Mouse (Mus musculus): Measurements from ENCODE around the gene Myzap. TPM values are rescaled to one million over a fixed set of nuclear protein-coding genes. Genes with fewer than 3 reads are reported as not detected.

Gene Myzap
- polyA plus RNA-seq, 1 experiment = 4.1 TPM

DNA sequence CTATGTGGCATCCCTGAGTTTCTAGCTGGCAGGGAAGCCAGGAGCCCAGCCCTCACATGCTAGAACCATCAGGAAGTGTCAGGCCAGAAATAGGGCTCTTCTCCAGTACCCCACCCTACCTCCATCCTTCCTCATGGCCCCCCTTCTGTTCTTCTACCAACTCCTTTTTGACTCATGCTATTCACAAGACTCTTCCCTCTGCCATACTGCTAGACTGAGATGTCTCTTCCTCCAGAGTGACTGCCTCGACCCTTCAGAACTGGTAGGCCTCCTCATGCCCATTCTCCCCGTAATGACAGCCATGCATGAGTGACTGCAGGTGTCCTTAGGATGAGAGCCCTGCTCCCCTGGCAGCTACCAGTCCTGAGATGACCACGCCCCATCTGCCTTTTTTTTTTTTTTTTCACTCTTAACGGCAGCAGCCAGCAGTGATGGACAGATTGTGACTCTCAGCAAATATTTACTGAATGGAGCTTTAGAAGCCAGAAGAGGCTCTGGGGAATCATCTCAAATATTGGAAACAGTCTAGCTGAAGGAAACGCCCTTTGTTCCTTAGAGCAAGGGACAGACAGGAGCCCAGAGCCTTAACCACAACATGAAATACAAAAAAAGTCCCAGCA lies 23.7 kb downstream of the Myzap start:
- H3K4me1 ChIP-seq (ENCODE audit: control insufficient read depth, insufficient read depth, low read length) = peaks cover 6% of the 10 kb centered on the region; the same call in 1 of the 2 replicates
- no peaks in the 10 kb centered on the region for H3K36me3 ChIP-seq (ENCODE audit: control insufficient read depth, insufficient read depth, low read length)
- H3K27me3 ChIP-seq (replicated peaks; ENCODE audit: control insufficient read depth, insufficient read depth, low read length) = no peaks in the 10 kb centered on the region
- TF ChIP-seq POLR2A (IDR thresholded peaks at IDR 0.05; ENCODE audit: low read depth, low read length) (no peak), CTCF (conservative IDR thresholded peaks at IDR 0.05; ENCODE audit: insufficient read depth, insufficient read length, low read depth, low read length) (no peak)
- no peak overlapping the region for H3K27ac ChIP-seq (ENCODE audit: insufficient read depth, low read depth, low read length)
- WGBS = 50% methylated on average over 5 of the region's 5 CpGs
- no peak overlapping the region for H3K4me3 ChIP-seq (ENCODE audit: insufficient read depth, low read depth, low read length)
- no peak for DNase-seq

DNA sequence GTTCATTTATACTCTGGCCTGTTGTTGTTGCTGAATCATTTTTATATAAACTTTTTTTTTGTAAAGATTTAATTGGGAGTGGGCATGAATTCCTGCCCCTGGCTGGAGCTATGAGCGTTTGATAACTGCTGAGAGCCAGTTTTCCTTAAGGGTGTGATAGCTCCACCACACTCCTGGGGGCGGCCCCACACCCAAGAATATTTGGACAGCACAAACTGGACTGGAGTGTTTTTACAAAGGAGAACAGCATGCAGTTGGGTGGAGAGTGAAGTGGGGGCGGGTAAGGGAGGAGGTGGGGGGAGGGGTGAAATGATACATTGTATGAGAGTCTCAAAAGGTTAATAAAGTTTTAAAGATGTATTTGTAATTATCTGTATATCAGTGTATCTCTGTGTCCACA lies 24.8 kb downstream of the Myzap start:
- H3K27ac ChIP-seq (ENCODE audit: insufficient read depth, low read depth, low read length) = no peak overlapping the region
- no peak overlapping the region for H3K4me3 ChIP-seq (ENCODE audit: insufficient read depth, low read depth, low read length)
- H3K27me3 ChIP-seq (replicated peaks; ENCODE audit: control insufficient read depth, insufficient read depth, low read length) = no peaks in the 10 kb centered on the region
- TF ChIP-seq CTCF (conservative IDR thresholded peaks at IDR 0.05; ENCODE audit: insufficient read depth, insufficient read length, low read depth, low read length) (no peak), POLR2A (IDR thresholded peaks at IDR 0.05; ENCODE audit: low read depth, low read length) (no peak)
- H3K4me1 ChIP-seq (ENCODE audit: control insufficient read depth, insufficient read depth, low read length) = peaks cover 6% of the 10 kb centered on the region; the same call in 1 of the 2 replicates
- DNase-seq = no peak
- WGBS = 72% methylated on average over 3 of the region's 3 CpGs
- H3K36me3 ChIP-seq (ENCODE audit: control insufficient read depth, insufficient read depth, low read length) = no peaks in the 10 kb centered on the region

DNA sequence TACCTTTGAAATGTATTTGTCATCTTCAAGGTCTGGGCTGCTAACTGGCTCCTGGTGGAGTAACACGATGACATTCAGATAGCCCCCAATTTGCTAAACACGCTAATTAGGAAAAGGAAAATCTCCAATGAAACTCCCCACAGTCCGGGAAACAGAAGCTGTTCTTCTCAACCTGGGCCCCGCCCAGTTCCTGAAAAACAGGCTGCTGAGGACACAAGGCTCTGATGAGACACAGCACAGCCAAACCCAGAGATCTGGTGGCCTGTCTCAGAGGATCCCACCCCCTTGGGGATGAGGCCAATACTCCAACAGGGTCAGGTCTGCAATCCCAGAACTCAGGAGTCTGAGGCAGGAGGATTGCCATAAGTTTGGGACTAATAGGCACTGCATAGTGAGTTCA lies 25.4 kb downstream of the Myzap start:
- no peaks in the 10 kb centered on the region for H3K36me3 ChIP-seq (ENCODE audit: control insufficient read depth, insufficient read depth, low read length)
- H3K4me1 ChIP-seq (ENCODE audit: control insufficient read depth, insufficient read depth, low read length) = peaks cover 6% of the 10 kb centered on the region; the same call in 1 of the 2 replicates
- WGBS = 47% methylated on average over 4 of the region's 4 CpGs
- no peak overlapping the region for H3K4me3 ChIP-seq (ENCODE audit: insufficient read depth, low read depth, low read length)
- no peaks in the 10 kb centered on the region for H3K27me3 ChIP-seq (replicated peaks; ENCODE audit: control insufficient read depth, insufficient read depth, low read length)
- TF ChIP-seq POLR2A (IDR thresholded peaks at IDR 0.05; ENCODE audit: low read depth, low read length) (no peak), CTCF (conservative IDR thresholded peaks at IDR 0.05; ENCODE audit: insufficient read depth, insufficient read length, low read depth, low read length) (no peak)
- peak; percentile 16 for DNase-seq
- no peak overlapping the region for H3K27ac ChIP-seq (ENCODE audit: insufficient read depth, low read depth, low read length)

DNA sequence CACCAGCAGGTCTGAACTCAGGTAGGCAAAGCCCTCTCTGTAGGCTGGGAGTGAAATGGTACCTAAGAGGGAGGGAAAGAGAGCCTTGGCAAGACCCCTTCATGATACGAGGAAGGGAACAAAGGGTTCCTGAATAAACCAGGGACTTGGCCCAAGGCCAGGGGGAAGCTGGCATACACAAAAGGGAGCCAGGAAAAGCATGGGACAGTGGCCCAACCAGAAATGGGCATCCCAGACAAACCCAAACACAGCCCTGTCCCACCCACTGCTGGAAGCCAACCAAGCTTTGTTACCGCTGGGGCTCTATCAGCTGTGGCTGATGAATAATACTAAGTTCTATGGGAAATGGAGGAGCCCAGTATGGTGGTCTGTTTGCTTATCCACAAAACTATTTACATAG lies 34.4 kb downstream of the Myzap start:
- no peak for TF ChIP-seq POLR2A (IDR thresholded peaks at IDR 0.05; ENCODE audit: low read depth, low read length)
- TF ChIP-seq CTCF (conservative IDR thresholded peaks at IDR 0.05; ENCODE audit: insufficient read depth, insufficient read length, low read depth, low read length) = no peak
- H3K4me1 ChIP-seq (ENCODE audit: control insufficient read depth, insufficient read depth, low read length) = no peaks in the 10 kb centered on the region
- no peak overlapping the region for H3K27ac ChIP-seq (ENCODE audit: insufficient read depth, low read depth, low read length)
- DNase-seq = peak; percentile 24
- no peaks in the 10 kb centered on the region for H3K36me3 ChIP-seq (ENCODE audit: control insufficient read depth, insufficient read depth, low read length)
- no peaks in the 10 kb centered on the region for H3K27me3 ChIP-seq (replicated peaks; ENCODE audit: control insufficient read depth, insufficient read depth, low read length)
- no peak overlapping the region for H3K4me3 ChIP-seq (ENCODE audit: insufficient read depth, low read depth, low read length)
- 44% methylated on average over 2 of the region's 2 CpGs for WGBS

DNA sequence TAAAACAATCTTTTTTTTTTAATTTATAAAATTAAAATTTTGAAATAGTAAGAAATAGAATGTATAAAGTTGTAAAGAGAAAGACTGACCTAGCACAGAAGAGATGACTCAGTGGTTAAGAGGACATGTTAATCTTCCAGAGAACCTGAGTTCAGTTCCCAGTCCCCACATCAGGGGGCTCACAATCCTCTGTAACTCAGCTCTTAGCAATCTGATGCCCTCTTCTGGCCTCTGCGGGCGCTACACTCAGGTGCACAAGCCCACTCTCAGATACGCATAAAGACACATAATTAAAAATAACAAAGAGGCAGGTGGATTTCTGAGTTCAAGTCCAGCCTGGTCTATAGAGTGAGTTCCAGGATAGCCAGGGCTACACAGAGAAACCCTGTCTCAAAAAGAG lies 38.2 kb downstream of the Myzap start:
- H3K4me1 ChIP-seq (ENCODE audit: control insufficient read depth, insufficient read depth, low read length) = no peaks in the 10 kb centered on the region
- WGBS = 100% methylated on average over 3 of the region's 3 CpGs
- no peaks in the 10 kb centered on the region for H3K36me3 ChIP-seq (ENCODE audit: control insufficient read depth, insufficient read depth, low read length)
- H3K27ac ChIP-seq (ENCODE audit: insufficient read depth, low read depth, low read length) = no peak overlapping the region
- TF ChIP-seq POLR2A (IDR thresholded peaks at IDR 0.05; ENCODE audit: low read depth, low read length) (no peak), CTCF (conservative IDR thresholded peaks at IDR 0.05; ENCODE audit: insufficient read depth, insufficient read length, low read depth, low read length) (no peak)
- no peak for DNase-seq
- H3K27me3 ChIP-seq (replicated peaks; ENCODE audit: control insufficient read depth, insufficient read depth, low read length) = no peaks in the 10 kb centered on the region
- H3K4me3 ChIP-seq (ENCODE audit: insufficient read depth, low read depth, low read length) = no peak overlapping the region

DNA sequence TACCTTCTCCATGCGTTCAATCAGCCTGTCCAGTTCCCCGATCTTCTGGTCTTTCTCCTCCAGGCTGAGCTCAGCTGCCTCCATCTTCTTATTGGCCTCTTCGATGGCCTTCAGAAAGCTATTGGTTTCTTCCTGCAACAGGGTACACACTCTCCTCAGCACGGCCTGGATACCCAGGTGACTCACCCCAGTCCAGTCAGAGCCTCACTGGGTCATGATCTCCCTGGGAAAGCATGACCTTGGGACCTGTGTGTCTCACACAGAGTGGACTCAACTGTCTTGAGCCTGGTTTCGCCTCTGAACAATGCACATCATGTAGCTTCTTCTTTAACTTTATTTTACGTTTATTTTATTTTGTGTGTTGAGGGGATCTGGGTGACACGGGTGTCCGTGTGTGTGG lies 42.0 kb downstream of the Myzap start:
- Histone ChIP-seq H3K27ac (ENCODE audit: insufficient read depth, low read depth, low read length) (no peak overlapping the region), H3K4me3 (ENCODE audit: insufficient read depth, low read depth, low read length) (no peak overlapping the region), H3K4me1 (ENCODE audit: control insufficient read depth, insufficient read depth, low read length) (peaks cover 4% of the 10 kb centered on the region; the same call in 1 of the 2 replicates), H3K36me3 (ENCODE audit: control insufficient read depth, insufficient read depth, low read length) (no peaks in the 10 kb centered on the region), H3K27me3 (replicated peaks; ENCODE audit: control insufficient read depth, insufficient read depth, low read length) (no peaks in the 10 kb centered on the region)
- no peak for DNase-seq
- TF ChIP-seq POLR2A (IDR thresholded peaks at IDR 0.05; ENCODE audit: low read depth, low read length) (no peak), CTCF (conservative IDR thresholded peaks at IDR 0.05; ENCODE audit: insufficient read depth, insufficient read length, low read depth, low read length) (no peak)
- 92% methylated on average over 8 of the region's 8 CpGs for WGBS

DNA sequence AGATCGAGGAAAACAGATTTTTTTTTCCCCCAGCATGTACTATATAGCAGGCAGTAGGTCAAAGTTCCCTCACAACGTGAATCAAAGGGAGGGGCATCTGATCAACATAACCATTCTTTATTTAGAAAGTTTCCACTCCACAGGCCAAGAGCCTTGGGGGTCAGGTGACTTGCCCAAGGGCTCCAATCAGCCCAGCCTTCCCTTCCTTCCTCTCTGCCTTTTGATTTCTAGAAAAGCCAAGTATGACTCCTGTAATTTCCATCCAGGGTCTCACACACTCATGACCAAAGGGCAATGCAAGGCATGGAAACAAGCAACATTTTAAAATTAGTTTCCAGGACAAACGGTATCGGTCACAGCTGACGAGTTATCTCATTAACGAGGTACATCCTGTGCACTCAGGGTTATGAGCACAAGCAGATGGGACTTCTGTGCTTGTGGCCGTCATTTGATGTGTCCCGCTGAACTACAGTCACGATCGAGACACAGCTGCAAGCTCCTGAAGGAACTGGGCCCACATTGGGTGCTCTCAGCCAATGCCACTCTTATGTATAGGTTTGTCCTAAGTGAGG lies 44.4 kb downstream of the Myzap start:
- Histone ChIP-seq H3K4me3 (ENCODE audit: insufficient read depth, low read depth, low read length) (no peak overlapping the region), H3K27ac (ENCODE audit: insufficient read depth, low read depth, low read length) (no peak overlapping the region), H3K36me3 (ENCODE audit: control insufficient read depth, insufficient read depth, low read length) (no peaks in the 10 kb centered on the region), H3K27me3 (replicated peaks; ENCODE audit: control insufficient read depth, insufficient read depth, low read length) (no peaks in the 10 kb centered on the region), H3K4me1 (ENCODE audit: control insufficient read depth, insufficient read depth, low read length) (peaks cover 4% of the 10 kb centered on the region; the same call in 1 of the 2 replicates)
- 37% methylated on average over 10 of the region's 10 CpGs for WGBS
- TF ChIP-seq CTCF (conservative IDR thresholded peaks at IDR 0.05; ENCODE audit: insufficient read depth, insufficient read length, low read depth, low read length) = no peak
- no peak for TF ChIP-seq POLR2A (IDR thresholded peaks at IDR 0.05; ENCODE audit: low read depth, low read length)
- no peak for DNase-seq
